Mouse (Mus musculus) right cerebral cortex, postnatal 4 days (tissue): ENCODE data around the gene Ogg1.
"Not testable (repeated sequence)": the region's sequence is repeated elsewhere in the genome, so short reads cannot be mapped to it uniquely, and the experiment has no call there.

Experiments used
- DNase-seq: peaks from one replicate; pipeline ENCODE4 v3.0.0-alpha.2; 2022

Ogg1 gene

DNA sequence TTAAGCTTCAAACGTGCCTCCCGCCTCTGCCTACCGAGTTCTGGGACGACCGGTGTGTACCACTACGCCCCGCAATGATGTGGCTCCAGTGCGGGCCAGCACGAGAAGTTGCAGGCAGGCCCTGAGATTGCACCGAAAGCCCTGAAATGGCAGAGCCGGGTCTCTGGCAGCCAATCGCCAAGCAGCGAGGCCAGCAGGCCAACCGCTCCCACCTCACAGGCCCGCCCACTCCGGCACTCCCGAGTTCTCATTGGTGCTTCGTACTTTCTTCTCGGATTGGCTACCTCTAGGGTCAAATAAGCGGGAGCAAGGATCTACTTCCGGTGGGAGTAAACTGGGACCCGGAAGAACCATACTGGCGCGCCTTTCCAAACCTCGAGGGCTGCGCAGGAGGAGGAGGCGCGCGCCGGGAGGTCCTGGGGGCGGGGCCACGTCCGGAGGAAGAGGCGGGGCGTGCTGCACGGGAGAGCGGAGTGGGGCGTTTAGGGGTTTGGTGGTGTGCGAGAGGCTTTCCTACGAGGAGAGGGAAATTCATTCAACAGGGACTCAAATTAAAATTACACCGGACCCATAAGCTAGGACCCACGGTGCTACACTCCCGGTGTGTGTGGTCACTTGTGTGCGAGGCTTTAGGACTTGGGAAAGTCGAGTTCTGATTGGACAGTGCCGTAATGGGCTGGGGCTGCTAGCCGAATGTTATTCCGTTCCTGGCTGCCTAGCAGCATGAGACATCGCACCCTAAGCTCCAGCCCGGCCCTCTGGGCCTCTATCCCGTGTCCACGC lies at the start of gene Ogg1:
Ogg1 (plus strand) TSS at position 440 of the 783 bp plus-strand sequence.
- peak; percentile 94 for DNase-seq

DNA sequence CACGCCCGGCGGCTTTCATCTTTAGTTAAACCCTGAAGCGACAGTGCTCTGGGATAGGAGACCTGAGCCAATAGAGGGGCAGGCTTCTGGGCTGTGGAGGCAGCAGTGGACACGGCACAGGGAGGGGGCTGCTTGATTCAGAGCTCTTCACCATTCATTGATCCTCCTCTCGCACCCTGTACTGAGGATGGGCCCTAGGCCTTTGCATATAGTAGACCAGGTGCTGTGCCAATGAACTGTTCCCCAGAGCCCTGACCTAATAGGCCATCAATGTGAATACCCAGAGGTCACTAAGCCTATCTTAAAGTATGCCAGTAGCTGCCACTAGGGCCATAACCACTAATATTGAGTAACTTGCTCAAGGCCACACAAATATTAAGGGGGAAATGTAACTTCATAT lies 45.1 kb upstream of the Ogg1 start:
- no peak for DNase-seq

DNA sequence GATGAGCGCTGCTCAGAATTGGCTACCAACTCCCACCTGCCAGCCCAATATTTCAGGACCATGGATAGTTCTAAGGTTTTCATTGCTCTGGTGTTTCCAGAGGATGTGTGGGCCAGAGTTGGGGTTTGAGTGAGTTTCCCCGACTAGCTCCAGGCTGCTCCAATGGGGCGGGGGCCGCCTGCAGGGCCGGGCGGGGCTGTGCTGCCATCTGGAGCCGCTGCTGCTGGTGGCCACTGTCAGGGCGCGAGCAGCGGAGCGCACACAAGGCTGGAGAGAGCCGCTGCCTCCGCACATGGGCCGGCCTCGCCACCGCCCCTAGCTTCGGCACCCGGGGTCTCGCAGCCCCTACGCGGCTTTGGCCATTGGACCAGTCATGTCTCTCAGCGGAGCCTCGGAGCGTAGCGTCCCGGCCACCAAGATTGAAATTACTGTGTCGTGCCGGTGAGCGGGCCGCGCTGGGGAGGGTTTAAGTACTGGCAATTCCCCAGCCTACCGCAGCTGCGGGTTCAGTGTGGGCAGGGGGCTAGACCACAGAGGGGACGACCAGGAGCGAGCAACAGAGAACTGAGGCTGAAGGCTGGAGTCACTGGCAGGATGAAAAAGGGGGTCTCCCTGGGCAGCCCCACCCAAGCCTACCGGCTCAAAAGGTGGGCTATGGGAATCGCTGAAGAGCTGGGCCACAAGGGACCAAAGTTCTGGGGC lies 44.5 kb upstream of the Ogg1 start, which contains the start of gene Cpne9:
Cpne9 (plus strand) TSS at position 207 of the 702 bp plus-strand sequence.
- peak; percentile 34 for DNase-seq

DNA sequence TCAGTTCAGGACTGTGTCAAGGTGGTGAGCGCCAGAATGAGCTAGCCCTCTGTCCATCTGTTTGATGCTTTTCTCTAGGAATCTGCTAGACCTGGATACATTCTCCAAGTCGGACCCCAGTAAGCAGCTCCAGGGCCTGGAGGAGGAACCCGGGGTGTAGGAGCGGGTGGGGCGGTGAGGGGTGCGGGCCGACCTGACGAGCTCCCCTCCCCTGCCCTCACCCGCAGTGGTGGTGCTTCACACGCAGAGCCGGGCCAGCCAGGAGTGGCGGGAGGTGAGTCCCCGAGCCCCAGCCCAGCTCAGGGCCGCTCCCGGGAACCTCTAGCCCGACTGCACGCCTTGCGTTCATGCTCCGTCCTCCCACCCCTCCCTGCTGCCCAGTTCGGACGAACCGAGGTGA lies 43.8 kb upstream of the Ogg1 start:
- no peak for DNase-seq

DNA sequence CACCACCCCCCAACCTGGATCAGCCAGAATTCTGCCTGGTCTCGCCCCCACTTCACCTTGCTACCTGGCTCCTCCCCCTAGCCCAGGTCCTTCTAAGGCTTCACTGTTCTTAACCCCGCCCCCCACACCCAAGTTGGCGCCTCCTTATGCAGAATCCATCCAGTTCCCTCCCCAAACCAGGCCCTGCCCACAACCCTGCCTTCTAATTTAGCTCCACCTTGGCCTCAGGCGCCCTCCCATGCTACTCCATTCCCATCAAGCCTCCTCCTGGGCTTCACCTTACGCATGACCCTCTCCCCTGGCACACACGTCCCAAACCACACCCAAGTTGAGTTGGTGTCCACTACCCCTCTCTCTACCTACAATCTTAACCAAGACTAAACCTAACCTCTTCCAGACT lies 43.3 kb upstream of the Ogg1 start:
- DNase-seq = no peak

DNA sequence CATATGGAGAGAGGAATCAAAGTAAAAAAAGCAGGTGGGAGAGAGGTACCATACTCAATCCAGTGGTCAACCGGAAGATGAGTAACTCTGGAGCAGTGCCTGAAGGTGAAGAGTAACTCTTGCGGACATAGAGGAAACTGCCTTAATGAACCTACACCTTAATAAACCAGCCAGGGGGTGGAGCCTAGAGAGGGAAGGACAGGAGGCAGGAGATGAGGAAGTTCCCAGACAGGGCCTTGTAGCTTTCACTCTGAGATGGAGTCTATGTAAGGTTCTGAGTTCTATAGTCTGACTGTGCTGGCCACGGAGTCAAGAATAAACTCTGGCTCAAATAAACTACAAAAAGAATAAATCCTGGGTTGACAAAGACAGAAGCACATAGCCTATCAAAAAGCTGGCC lies 41.8 kb upstream of the Ogg1 start:
- no peak for DNase-seq

DNA sequence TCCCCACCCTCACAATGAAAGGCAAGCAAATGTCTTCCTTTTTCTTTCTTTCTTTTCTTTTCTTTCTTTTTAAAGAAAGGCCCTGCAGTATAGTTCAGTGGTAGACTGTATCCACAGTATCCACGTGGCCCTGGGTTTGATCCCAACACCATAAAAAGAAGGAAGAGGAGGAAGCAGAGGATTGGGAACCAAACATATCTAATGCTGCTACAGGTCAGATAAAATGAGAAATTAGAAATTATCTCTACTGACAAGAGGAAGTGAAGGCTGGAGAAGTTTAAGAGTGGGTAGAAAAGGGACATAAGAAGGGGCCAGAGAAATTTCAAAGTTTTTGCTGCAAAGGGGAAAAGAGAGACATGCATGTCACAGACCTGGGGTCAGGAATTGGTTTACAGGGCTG lies 40.5 kb upstream of the Ogg1 start:
- no peak for DNase-seq

DNA sequence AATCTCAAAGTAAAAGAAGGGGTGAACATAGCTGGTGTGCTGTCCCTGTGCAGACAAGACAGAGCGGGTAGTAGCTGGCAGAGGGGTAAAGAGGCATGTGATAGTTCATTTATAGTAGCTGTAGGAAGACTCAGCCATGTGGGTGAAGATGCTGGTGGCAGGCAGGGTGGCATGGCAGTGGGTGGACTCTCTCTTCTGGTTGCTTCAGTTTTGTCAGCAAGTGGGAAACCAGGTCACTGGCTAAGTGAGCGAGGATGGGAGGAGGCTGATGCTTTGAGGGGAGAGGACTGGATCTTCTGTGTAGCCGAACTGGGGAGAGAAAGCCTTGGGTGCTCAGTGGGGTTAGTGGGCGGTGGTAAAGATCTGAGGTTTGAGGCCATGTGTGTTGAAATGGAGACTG lies 39.5 kb upstream of the Ogg1 start:
- DNase-seq = no peak

DNA sequence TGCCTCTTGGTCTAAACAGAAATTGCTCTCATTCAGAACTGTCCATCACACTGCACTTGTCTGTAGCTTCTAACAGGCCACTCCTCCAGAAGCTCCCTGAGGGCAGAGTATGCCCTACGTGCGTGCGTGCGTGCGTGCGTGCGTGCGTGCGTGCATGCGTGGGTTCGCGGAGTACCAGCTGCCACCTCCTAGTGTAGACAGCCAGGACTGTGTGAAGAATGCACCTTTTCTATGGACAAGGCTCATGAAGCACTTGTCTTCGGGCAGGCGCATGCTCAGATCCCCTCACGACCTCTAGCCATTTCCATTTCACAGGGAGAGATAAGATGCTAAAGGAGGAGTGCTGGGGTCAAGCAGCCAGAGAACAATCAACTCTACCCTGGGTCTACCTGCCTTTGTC lies 37.4 kb upstream of the Ogg1 start:
- no peak for DNase-seq

DNA sequence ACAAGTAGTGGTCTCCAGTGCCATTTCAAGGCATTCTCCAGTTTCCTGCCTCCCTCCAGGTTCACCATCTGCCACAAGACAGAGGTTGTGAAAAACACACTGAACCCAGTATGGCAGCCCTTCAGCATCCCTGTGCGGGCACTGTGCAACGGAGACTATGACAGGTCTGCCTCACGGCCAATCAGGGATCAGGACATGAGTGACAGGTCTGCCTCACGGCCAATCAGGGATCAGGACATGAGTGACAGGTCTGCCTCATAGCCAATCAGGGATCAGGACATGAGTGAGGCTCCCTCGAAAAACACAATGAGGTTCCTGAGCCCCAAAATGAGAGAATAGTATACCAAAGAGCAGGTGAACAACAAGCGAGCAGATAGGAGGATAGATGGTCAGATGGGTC lies 36.4 kb upstream of the Ogg1 start:
- DNase-seq = no peak

DNA sequence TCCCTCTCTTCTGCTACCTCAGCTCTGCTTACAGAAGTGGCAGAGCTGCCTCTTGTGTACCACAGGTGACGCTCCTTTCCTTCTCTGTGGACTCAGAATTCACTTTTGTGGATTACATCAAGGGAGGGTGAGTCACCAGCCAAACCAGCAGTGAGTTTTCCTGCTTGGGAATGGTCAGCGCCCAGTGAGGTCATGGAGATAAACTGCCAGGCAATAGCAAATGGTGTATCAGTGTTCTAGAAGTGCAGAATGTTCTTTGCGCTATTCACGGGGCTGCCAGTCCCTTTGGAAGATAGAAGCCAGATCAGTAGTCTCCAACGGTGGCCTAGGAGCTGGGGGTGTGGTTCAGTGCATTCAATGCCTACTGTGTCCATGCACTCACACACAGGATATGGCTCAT lies 33.8 kb upstream of the Ogg1 start:
- no peak for DNase-seq

DNA sequence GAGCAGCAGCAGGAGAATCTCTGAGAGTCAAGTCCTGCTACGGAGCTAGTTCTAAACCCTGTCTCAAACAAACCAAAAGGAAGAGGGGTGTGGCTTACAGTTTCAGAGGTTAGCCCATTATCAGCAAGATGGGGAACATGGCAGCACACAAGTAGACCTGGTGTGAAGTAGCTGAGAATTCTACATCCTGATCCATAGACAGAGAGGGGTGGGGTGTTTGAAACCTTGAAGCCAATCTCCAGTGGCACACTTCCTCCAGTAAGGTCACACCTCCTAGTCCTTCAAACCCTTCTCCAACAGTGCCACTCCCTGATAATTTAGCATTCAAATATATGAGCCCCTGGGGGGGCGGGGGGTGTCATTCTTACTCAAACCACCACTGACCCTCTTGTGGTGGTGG lies 30.7 kb upstream of the Ogg1 start:
- DNase-seq = no peak

DNA sequence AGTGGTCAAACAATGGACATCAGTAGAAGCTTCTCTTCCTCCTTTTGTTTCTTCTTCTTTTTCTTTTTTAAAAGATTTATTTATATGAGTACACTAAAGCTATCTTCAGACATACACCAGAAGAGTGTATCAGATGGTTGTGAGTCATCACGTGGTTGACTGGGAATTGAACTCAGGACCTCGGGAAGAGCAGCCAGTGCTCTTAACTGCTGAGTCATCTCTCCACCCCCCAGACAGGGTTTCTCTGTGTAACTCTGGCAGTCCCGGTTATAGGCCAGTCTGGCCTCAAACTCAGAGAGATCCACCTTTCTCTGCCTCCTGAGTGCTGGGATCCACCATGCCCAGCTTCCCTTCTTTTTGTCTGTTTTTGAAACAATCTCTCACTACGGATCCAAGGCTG lies 30.1 kb upstream of the Ogg1 start:
- DNase-seq = no peak

DNA sequence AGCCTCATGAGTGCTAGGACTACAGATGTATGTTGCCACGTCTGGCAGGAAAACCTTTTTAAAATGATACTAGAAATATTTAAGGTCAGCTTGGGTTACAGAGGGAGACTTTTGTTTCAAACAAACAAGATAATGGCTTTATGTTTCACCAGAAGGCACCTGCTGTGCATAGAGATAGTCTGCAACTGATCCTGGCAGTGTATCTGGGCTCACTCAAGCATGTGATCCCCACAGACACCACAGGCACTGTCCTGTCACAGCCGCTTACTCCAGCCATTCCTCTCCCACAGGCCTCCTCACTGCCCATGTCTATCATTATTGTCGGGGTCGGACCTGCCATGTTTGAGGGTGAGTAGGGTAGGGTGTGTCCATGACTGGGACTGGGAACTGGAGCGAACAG lies 25.4 kb upstream of the Ogg1 start:
- no peak for DNase-seq

DNA sequence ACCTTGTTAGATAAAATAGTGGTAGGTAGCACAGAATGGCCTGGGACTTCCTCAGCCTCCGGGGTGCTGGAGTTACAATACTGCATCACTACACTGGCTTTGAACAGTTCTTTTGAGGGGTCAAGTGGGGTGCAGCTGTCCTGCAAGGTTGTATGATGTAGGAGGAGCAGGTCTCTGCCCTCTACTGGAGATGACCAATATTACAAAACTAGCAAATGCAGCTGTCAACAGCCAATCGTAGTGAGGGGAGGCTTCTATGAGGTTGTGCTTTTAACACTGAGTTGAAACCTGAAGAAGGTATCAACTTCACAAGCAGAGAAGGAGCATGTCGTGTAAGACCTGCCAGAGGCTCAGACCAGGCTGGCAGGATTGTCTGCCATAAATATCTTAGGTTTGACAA lies 24.5 kb upstream of the Ogg1 start:
- no peak for DNase-seq

DNA sequence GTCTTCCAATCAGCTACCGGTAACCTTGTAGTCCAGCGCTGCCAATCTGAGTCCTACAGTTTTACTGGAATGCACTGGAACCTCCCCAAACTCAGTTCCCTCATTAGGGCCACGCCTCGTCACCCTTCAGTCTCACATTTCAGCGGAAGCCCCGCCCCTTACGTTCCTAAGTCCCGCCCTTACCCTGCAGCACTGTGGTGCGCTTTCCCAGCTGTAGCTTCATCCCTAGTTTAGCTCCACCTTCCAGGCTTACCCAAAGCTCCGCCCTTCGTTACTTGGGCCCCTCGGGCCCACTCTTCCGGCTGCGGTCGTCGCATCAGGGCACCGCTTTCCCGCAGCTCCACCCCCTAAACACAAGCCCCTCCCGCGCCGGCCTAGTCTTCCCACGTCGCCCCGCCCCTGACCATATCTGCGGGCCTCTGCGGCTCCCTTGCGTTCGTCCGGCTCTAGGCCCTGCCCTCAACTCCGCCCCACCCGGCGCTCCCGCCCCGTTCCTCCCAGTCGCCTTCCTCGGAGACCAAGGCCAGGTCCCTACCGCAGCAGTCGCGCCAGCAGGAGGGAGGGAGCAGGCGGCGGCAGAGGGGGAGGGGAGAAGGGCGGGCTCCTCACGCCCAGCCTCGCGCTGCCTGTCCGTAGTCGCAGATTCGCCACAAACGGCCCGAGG lies 20.3 kb upstream of the Ogg1 start:
- peak; percentile 97 for DNase-seq

DNA sequence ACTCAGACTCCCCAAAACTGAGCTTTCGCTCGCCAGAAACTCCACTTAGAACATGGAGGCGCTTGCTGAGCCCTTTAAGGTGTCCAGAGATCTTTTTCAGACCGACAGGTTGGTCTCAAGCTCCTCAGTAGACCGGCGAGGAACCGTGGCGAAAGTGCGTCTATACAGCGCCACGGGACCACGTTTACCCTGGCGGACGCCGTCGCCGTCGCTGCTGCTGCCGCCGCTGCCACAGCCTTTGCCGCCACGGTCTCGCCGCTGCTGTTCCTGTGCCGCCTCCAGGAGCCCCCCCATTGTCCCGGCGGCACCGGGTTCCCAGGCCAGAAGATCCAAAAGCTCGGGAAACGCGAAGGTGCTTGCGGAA lies 19.8 kb upstream of the Ogg1 start, which contains the start of gene Brpf1:
Brpf1 (plus strand) TSS at position 152 of the 364 bp plus-strand sequence.
- DNase-seq = no peak

DNA sequence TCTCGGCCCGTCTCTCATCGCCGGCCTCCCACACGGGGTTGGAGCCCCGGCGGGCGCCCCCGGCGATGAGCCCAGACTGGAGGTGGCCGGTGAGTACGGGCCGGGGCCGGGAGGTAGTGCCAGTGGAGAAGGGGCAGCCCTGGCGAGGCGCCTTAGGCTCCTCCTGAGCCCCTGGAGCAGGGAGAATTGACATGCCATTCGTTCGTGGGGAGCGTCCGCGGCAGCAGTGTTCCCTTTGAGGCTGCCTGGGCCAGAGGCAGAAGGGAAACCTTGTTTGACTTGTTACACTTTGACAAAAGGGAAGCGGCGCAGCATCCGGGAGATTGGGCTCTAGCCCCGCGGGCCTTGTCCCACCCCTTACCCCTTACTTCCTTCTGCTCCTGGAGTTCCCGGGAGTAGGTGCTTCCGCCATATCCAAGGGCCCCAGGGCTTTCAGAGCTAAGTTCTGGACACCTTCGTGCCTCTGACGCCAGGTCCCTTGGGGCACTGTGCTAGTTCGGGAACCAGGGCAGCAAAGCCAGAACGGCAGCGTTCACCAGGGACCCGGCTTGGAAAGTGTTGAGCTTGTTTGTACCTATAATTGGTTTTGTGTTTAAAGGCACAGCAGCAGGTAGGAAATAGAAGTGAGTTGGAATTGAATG lies 19.2 kb upstream of the Ogg1 start:
- peak; percentile 31 for DNase-seq

DNA sequence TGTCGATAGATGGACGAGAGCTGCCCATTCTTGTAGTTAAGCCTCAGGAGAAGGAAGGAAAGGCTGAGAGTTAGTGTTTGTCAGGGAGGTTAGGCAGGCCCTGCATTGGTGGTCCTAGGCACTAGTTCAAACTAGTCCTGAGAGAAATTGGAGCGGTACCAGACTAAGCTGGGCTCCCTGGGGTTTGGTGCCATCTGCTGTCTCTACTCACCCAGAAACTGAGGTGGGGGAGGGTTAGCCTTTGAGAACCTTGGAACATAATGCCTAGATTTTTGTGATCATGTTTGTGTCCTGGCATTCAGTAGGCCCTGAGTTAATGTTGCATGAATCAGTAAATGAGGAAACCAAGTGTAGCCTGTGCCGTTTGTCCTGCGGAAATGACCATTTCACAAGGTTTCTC lies 18.6 kb upstream of the Ogg1 start:
- DNase-seq = no peak

DNA sequence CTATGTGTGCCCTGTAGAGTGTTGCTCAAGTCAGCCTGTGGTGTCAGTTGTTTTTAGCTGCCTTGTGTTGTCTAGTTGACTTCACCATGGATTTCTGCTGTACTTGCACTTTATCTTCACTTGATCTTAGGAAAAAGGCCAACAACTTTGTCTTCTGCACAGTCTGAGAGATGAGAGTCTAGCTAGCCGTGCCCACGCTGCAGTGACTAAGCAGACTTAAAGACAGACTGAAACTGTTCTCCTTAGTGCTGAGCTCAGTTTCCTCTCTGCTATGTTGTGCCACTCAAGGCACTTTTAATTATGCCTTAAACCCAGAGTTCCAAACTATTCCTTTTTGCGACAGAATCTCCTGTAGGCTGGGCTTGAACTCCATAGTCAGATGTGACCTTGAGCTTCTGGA lies 10.8 kb upstream of the Ogg1 start:
- DNase-seq = no peak

DNA sequence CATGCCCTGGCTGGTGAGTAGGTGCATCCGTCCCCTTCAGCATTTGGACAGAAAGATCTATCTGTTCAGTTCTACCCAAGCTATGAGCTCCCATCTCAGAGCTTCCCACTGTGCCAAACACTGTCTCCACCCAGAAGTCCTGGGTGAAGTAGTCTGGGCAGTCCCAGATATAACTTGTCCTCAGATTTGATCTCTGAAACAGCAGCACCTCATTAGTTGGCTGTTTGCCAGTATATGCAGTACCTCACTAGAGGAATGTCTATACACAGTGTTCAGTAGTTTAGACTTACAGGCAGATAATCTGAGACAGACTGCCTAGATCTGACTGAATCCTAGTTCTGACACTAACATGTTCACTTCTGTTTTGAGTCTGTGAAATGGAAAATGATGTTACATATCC lies 2.6 kb downstream of the Ogg1 start:
- DNase-seq = no peak

DNA sequence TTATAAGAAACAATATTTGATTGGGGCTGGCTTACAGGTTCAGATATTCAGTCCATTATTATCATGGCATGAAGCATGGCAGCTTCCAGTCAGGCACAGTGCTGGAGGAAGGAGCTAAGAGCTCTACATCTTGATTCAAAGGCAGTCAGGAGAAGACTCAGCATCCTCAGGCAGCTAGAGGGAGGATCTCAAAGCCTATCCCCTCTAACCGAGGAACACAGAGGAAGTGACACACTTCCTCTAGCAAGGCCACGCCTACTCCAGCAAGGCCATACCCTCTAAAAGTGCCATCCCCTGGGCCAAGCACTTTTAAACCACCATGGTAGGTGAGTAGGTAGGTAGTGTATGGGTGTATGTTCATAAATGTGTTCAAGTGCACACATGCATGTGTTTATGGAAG lies 3.8 kb downstream of the Ogg1 start:
- no peak for DNase-seq

DNA sequence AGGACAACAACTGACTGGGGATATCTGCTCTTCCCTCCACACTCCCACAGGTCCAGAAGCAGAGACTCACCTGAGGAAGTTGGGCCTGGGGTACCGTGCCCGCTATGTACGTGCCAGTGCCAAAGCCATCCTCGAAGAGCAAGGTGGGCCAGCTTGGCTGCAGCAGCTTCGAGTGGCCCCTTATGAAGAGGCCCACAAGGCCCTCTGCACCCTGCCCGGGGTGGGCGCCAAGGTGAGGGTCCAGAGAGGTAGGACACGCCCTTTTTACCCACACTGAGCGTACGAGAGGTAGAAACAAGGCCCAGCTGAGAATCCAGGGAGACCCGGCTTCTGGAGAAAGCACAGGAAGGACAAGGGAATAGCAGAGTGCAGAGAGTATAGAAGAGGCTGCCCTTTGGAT lies 4.9 kb downstream of the Ogg1 start:
- DNase-seq = no peak

DNA sequence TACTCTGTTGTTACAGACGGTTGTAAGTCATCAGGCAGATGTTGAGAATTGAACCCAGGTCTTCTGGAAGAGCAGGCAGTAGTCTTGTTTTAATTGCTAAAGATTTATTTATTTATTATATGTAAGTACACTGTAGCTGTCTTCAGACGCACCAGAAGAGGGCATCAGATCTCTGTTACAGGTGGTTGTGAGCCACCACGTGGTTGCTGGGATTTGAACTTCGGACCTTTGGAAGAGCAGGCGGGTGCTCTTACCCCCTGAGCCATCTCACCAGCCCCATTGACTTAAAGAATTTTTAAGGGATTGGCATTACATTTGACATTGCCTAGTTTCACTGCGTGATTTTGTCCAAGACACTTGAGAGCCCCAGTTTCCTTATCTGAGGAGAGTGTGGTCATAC lies 6.0 kb downstream of the Ogg1 start:
- not testable (repeated sequence) for DNase-seq
